Mouse (Mus musculus): ENCODE data around the gene Ang. TPM values are rescaled to one million over a fixed set of nuclear protein-coding genes. Genes with fewer than 3 reads are reported as not detected.
A peak's percentile ranks its signal among the peaks of the same experiment; 100 is the strongest.

Ang gene
- total RNA-seq (2014; rRNA removed) (0.62 and 4.9 TPM in 2 replicates), polyA plus RNA-seq (2015; fragmentation: Nextera tagmentation; extraction: Ambion mirVana) (2.8 and 4.0 TPM in 2 replicates)

DNA sequence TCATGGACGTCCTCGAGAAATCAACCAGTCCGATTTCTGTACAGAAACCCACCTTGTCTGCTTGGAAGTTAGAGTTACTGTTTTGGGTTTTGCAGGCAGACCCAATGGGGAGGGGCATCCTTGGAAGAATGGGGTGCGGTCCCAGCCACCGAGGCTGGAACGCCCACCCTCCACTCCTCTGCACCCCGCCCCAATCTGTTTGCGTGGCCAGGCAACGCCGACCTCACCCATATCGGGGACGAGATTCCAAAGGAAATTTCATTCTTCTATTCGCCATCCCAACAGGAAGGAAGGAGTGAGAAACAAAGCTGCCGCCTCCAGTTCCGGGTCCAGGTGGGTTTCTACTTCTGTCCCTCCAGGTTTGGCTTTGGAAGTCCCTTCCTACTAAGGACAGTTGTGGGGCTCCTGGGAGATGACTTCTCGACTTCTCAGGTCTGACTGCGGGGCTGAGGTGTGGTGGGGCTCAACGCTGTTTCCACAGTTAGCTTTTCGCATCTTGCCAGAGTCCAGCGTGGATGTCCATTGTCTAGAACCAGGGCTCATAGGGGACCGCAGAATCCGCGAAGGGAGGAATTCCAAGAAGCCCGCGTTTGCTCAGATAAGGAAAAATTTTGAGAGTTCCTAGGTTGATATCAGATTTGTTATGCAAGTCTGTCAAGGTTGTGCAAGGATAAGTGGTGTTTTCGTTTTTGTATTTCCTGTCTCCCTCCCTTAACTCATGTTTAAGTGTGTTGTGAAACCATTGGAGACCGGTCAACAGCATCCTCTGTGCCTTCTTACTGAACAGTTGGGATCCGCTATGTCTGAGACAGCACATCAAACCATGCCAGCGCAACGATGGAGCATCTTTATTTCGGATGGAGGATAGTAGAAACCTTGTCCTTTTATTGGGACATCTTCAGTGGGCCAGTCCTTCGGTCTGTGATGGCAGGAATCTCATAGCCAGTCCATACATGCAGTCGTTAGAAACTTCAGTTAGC lies at the start of gene Ang, which contains the start of gene Rnase4:
TSS of gene Ang (plus strand) at position 230 of the 980 bp plus-strand sequence.
TSS of gene Rnase4 (plus strand) at position 157 of the 980 bp plus-strand sequence.
- no peak for TF ChIP-seq CTCF (IDR thresholded peaks at IDR 0.05; ENCODE audit: low read depth)
- H3K4me3 ChIP-seq (ENCODE audit: low read depth, low read length): peak within 1 kb of the TSS; percentile 63
- H3K9me3 ChIP-seq (ENCODE audit: low read length): no peaks in the 10 kb centered on the region
- no peaks in the 10 kb centered on the region for H3K27me3 ChIP-seq (ENCODE audit: insufficient read depth, low read length)
- peak within 1 kb of the TSS; percentile 82 for H3K27ac ChIP-seq (ENCODE audit: low read depth, low read length)
- ATAC-seq (0 out of 2 replicates have a peak, but pooled peaks have one; percentile 12), DNase-seq (peak; percentile 38)
- peak within 1 kb of the TSS; percentile 68 for H3K4me2 ChIP-seq (ENCODE audit: low read depth)
- peak within 1 kb of the TSS; percentile 65 for H3K9ac ChIP-seq
- 5% methylated on average over 33 of the region's 33 CpGs for WGBS
- H3K36me3 ChIP-seq (ENCODE audit: insufficient read depth): no peaks in the 10 kb centered on the region
- no peaks in the 10 kb centered on the region for H3K4me1 ChIP-seq (ENCODE audit: insufficient read depth)

DNA sequence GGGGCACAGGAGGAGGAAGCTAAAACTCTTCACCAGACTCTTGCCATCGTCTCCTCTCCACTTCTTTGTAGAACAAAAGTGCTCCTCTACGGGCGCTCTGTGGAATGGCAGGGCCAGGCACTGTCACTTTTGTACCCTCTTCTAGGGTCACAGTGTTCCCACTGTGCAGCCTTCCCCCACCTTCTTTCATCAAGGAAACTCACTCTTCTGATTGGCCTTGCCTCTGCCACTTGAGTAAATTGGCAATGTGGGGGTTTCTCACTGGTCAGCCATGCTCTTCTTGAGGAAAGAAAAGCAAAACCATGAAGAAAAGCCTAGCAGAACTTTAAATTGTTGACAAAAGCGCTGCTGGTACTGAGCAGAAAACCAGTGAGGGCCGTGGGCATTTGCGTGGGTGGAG lies 49.2 kb upstream of the Ang start, which contains the start of gene Rnase9:
TSS of gene Rnase9 (minus strand) at position 101 of the 400 bp plus-strand sequence.
- no peak within 1 kb of the TSS for H3K27ac ChIP-seq (ENCODE audit: low read depth, low read length)
- H3K9me3 ChIP-seq (ENCODE audit: low read length): no peaks in the 10 kb centered on the region
- H3K27me3 ChIP-seq (ENCODE audit: insufficient read depth, low read length): no peaks in the 10 kb centered on the region
- DNase-seq: no peak
- no peaks in the 10 kb centered on the region for H3K36me3 ChIP-seq (ENCODE audit: insufficient read depth)
- H3K4me2 ChIP-seq (ENCODE audit: low read depth): no peak within 1 kb of the TSS
- H3K9ac ChIP-seq: no peak within 1 kb of the TSS
- H3K4me3 ChIP-seq (ENCODE audit: low read depth, low read length): no peak within 1 kb of the TSS
- no peak for ATAC-seq
- H3K4me1 ChIP-seq (ENCODE audit: insufficient read depth): no peaks in the 10 kb centered on the region
- whole genome bisulfite sequencing: 63% methylated on average over 6 of the region's 6 CpGs
- TF ChIP-seq CTCF (IDR thresholded peaks at IDR 0.05; ENCODE audit: low read depth): no peak

DNA sequence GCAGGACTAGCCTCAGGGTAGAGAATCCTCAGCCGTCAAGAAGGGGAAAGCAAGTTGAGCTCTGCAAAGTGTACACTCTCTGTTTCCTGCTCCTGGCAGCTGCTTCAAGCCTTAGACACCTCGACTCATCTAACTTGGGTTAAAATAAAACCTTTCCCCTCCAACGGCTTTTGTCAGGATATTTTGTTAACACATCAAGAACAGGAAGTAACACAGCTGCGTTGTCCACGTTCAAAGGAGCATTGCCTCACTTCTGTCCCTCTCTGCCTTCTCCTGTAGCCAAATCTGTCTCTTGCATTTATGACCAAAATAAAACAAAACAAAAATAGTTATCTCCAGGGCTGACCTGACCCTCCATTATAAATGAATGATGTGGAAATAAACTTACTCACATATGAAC lies 43.1 kb upstream of the Ang start:
- no peak overlapping the region for H3K4me2 ChIP-seq (ENCODE audit: low read depth)
- no peaks in the 10 kb centered on the region for H3K9me3 ChIP-seq (ENCODE audit: low read length)
- no peak overlapping the region for H3K9ac ChIP-seq
- H3K27me3 ChIP-seq (ENCODE audit: insufficient read depth, low read length): no peaks in the 10 kb centered on the region
- H3K4me1 ChIP-seq (ENCODE audit: insufficient read depth): no peaks in the 10 kb centered on the region
- no peak overlapping the region for H3K27ac ChIP-seq (ENCODE audit: low read depth, low read length)
- no peak for DNase-seq
- TF ChIP-seq CTCF (IDR thresholded peaks at IDR 0.05; ENCODE audit: low read depth): no peak
- no peak overlapping the region for H3K4me3 ChIP-seq (ENCODE audit: low read depth, low read length)
- WGBS: 73% methylated on average over 5 of the region's 5 CpGs
- no peaks in the 10 kb centered on the region for H3K36me3 ChIP-seq (ENCODE audit: insufficient read depth)
- ATAC-seq: no peak

DNA sequence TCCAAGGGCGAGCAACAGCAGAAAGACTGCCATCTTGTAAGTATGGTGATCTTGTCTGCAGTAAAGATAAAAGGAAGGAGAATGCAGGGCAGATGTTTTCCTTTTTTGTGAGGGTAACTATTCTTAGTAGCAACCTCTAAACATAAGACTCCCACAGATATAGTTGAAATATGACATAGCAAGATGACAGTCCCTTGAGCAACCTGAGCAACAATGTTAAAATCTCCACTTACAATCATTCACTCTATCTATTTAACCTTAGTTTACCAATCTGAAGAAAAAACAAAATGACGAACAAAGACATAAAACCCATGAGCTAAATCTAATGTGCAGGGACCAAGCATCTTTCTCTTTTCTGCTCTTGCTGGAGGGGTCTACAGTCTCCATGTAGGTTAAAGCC lies 40.9 kb upstream of the Ang start, which contains the start of gene Rnase11:
TSS of gene Rnase11 (minus strand) at position 101 of the 400 bp plus-strand sequence.
- TF ChIP-seq CTCF (IDR thresholded peaks at IDR 0.05; ENCODE audit: low read depth): no peak
- Histone ChIP-seq H3K4me2 (ENCODE audit: low read depth) (no peak within 1 kb of the TSS), H3K36me3 (ENCODE audit: insufficient read depth) (no peaks in the 10 kb centered on the region), H3K4me1 (ENCODE audit: insufficient read depth) (no peaks in the 10 kb centered on the region), H3K9ac (no peak within 1 kb of the TSS), H3K27me3 (ENCODE audit: insufficient read depth, low read length) (no peaks in the 10 kb centered on the region), H3K9me3 (ENCODE audit: low read length) (no peaks in the 10 kb centered on the region), H3K4me3 (ENCODE audit: low read depth, low read length) (no peak within 1 kb of the TSS), H3K27ac (ENCODE audit: low read depth, low read length) (no peak within 1 kb of the TSS)
- DNase-seq (no peak), ATAC-seq (no peak)
- 86% methylated on average over 2 of the region's 2 CpGs for WGBS

DNA sequence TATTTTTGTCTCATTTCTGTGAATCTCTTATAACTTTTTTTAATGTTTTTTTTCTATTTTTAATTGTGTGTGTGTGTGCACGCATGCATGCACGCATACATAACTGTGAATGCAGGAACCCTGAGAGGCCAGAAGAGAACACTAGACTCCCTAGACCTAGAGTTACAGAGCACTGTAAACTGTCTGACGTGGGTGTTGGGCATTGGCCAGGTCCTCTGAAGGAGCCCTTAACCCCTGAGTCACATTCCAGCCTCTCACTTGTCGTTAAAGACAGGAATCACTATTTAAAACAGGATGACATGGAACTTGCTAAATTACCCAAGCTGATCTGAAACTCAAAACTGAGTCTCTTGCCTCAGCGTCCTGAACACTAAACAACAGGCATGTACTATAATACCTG lies 39.0 kb upstream of the Ang start:
- Histone ChIP-seq H3K4me1 (ENCODE audit: insufficient read depth) (no peaks in the 10 kb centered on the region), H3K9ac (no peak overlapping the region), H3K27ac (ENCODE audit: low read depth, low read length) (no peak overlapping the region), H3K4me3 (ENCODE audit: low read depth, low read length) (no peak overlapping the region), H3K27me3 (ENCODE audit: insufficient read depth, low read length) (no peaks in the 10 kb centered on the region), H3K9me3 (ENCODE audit: low read length) (no peaks in the 10 kb centered on the region), H3K4me2 (ENCODE audit: low read depth) (no peak overlapping the region), H3K36me3 (ENCODE audit: insufficient read depth) (no peaks in the 10 kb centered on the region)
- no peak for TF ChIP-seq CTCF (IDR thresholded peaks at IDR 0.05; ENCODE audit: low read depth)
- 46% methylated on average over 5 of the region's 5 CpGs for WGBS
- ATAC-seq (no peak), DNase-seq (no peak)

DNA sequence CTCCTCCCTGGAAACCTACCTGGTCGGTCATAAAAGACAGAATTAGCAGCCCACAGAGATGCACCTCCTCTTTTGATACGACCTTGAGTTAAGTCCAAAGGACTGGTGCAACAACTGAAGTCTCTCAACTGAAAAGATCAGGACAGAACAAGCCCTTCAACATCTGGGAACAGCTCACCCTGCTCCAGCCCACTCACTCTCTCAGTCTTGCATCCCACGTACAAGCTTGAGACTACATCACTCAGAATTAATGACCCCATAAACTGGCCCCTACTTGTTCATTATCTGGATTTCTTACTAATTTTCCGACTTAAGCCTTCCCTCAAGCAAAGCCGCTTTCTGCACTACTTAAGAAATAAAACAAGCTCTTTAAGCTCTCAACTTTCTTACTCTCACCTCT lies 37.8 kb upstream of the Ang start:
- Histone ChIP-seq H3K9ac (no peak overlapping the region), H3K4me1 (ENCODE audit: insufficient read depth) (no peaks in the 10 kb centered on the region), H3K4me3 (ENCODE audit: low read depth, low read length) (no peak overlapping the region), H3K4me2 (ENCODE audit: low read depth) (no peak overlapping the region), H3K27me3 (ENCODE audit: insufficient read depth, low read length) (no peaks in the 10 kb centered on the region), H3K9me3 (ENCODE audit: low read length) (no peaks in the 10 kb centered on the region), H3K36me3 (ENCODE audit: insufficient read depth) (no peaks in the 10 kb centered on the region), H3K27ac (ENCODE audit: low read depth, low read length) (no peak overlapping the region)
- no peak for TF ChIP-seq CTCF (IDR thresholded peaks at IDR 0.05; ENCODE audit: low read depth)
- ATAC-seq (no peak), DNase-seq (no peak)
- 46% methylated on average over 5 of the region's 5 CpGs for WGBS
